Mouse (Mus musculus) lung, embryonic 16.5 days (tissue): Measurements from ENCODE around the gene Nr2e3. TPM values are rescaled to one million over a fixed set of nuclear protein-coding genes. Genes with fewer than 3 reads are reported as not detected.

ENCODE experiments used
- ATAC-seq: fragments of 200-750 bp; cut with Nextera tagmentation; 2 replicates; pipeline ENCODE4 v1.8.0; 2017; ENCODE audit warnings: low read depth, mild to moderate bottlenecking, moderate library complexity
- H3K27ac ChIP-seq: fragments of 300-500 bp; sonication (generic); 2 replicates; pipeline ENCODE4 v1.5.1; 2014; ENCODE audit warnings: mild to moderate bottlenecking, control low read depth, low read length
- H3K27me3 ChIP-seq: fragments of 300-500 bp; sonication (generic); 2 replicates; pipeline ENCODE4 v1.6.1; 2014; ENCODE audit warnings: low read depth, low read length, mixed read lengths; ENCODE audit not compliant: control insufficient read depth, insufficient read depth
- H3K36me3 ChIP-seq: fragments of 300-500 bp; sonication (generic); 2 replicates; pipeline ENCODE4 v1.6.1; 2014; ENCODE audit warnings: low read length; ENCODE audit not compliant: control insufficient read depth, insufficient read depth
- H3K4me1 ChIP-seq: fragments of 300-500 bp; sonication (generic); replicated peaks from 2 replicates; pipeline ENCODE4 v1.6.1; 2014; ENCODE audit warnings: low read length, mixed read lengths; ENCODE audit not compliant: control insufficient read depth, insufficient read depth
- H3K4me2 ChIP-seq: fragments of 300-500 bp; sonication (generic); 2 replicates; pipeline ENCODE4 v1.6.1; 2014; ENCODE audit warnings: low read depth, low read length, control low read depth
- H3K4me3 ChIP-seq: fragments of 300-500 bp; sonication (generic); 2 replicates; pipeline ENCODE4 v1.5.1; 2014; ENCODE audit warnings: mild to moderate bottlenecking, low read length, control low read depth
- H3K9ac ChIP-seq: fragments of 300-500 bp; sonication (generic); 2 replicates; pipeline ENCODE4 v1.6.1; 2014; ENCODE audit warnings: low read length, control low read depth
- H3K9me3 ChIP-seq: fragments of 300-500 bp; sonication (generic); 2 replicates; pipeline ENCODE4 v1.6.1; 2016; ENCODE audit warnings: low read length; ENCODE audit not compliant: control insufficient read depth
- WGBS: fragments of 180-500 bp; shearing (Covaris S2); extraction: QIAGEN DNeasy Blood & Tissue Kit; methylation state at CpG from one replicate; pipeline ENCODE4 v1.1.7; 2014; 5-methylcytosine and 5-hydroxymethylcytosine counted together
- polyA plus RNA-seq: library from polyadenylated mRNA; unstranded; fragments of >200 nt; fragmentation: Nextera tagmentation; extraction: Ambion mirVana; gene quantifications from 2 replicates; pipeline ENCODE4 v1.2.1, GENCODE M21; 2015

Nr2e3 gene
- 0.24 TPM in 1 of 2 replicates, not detected in the other for polyA plus RNA-seq

DNA sequence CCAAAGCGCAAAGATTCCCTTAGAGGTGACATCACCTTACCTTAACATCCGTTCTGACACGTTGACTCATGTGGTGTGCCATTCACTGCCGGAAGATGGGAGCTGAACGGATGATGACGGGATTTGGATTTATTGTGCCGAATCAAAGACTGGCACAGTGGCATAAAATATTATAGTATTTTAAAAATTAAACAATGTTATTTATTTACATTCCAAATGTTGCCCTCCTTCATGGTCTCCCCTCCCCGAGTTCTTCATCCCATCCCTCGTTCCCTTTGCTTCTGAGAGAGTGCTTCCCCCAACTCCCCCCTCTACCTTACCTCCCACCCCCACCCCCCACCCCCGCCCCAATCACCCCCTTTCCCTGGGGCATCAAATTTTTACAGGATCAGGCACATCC lies at the start of gene Nr2e3:
Gene Nr2e3 (minus strand): TSS at position 101 of the 400 bp plus-strand sequence.
- no peaks in the 10 kb centered on the region for H3K36me3 ChIP-seq

DNA sequence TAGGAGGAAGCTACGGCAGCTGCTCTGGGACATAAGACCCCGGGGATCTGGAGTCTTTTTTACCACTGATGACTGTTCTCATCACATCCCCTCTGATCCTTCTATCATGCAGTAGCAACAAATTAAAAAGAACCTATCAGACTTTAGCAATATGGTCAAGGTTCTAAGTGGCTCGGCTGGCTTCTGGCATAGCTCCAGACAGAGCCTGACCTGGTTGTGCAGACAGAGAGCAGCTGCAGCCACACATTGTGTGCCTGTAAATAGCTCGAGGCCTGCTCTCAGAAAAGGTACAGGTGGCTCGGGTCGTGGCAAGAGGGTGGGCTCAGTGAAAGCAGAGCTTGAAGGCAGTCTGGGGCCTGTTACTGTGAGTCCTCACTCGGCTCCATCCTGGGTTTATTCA lies 48.5 kb upstream of the Nr2e3 start:
- 51% methylated on average over 7 of the region's 7 CpGs for WGBS
- Histone ChIP-seq H3K9ac (no peak overlapping the region), H3K4me3 (no peak overlapping the region), H3K27ac (no peak overlapping the region), H3K4me1 (no peaks in the 10 kb centered on the region), H3K27me3 (no peaks in the 10 kb centered on the region), H3K36me3 (no peaks in the 10 kb centered on the region), H3K4me2 (no peak overlapping the region), H3K9me3 (no peaks in the 10 kb centered on the region)
- no peak for ATAC-seq

More for the DNA sequence above, at the start of gene Nr2e3:
- no peaks in the 10 kb centered on the region for H3K27me3 ChIP-seq
- no peak within 1 kb of the TSS for H3K9ac ChIP-seq
- WGBS = 76% methylated on average over 10 of the region's 10 CpGs
- H3K27ac ChIP-seq = no peak within 1 kb of the TSS
- ATAC-seq = no peak
- H3K4me3 ChIP-seq = no peak within 1 kb of the TSS
- H3K4me1 ChIP-seq = peaks cover 12% of the 10 kb centered on the region
- H3K9me3 ChIP-seq = no peaks in the 10 kb centered on the region
- no peak within 1 kb of the TSS for H3K4me2 ChIP-seq

DNA sequence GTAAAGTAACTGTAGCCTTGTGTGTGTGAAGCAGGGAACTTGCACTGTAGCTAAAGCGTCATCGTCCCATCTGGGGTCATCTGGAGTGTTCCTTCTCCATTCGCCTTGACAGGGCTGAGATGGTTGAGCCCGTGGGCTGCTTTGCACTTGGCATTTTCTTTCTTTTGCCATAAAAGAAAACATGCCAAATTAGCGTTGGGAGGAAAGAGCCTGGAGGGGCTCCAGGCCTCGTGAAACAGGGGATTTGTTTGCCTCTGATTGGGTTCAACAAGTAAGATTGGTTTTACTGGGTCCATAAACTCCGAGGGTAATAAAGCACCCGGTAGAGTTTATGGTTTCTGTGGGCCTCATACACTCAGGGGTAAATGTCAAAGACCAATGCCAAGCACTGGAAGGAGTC lies 41.9 kb upstream of the Nr2e3 start:
- 88% methylated on average over 8 of the region's 8 CpGs for WGBS
- no peak for ATAC-seq
- no peak overlapping the region for H3K27ac ChIP-seq

DNA sequence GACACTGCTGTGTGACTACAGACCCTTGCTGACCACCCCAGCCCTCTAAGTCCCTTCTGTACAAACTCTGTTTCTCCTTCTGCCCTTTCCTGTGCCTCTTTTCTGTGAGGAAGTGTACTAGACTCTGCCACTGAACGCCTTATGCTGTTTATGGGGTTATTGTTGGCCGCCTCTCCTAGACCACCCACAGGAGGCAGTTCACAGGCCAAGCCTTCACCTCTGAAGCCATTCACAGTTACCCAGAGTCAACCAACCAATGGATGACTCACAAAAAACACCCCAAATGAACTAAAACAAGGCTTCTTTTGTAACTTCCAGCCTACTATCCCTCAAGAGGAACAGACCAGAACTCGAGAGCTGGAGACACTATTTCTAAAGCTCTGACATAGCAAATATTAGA lies 41.0 kb upstream of the Nr2e3 start:
- Histone ChIP-seq H3K4me2 (no peak overlapping the region), H3K27ac (no peak overlapping the region), H3K36me3 (no peaks in the 10 kb centered on the region), H3K4me3 (no peak overlapping the region), H3K9me3 (no peaks in the 10 kb centered on the region), H3K27me3 (no peaks in the 10 kb centered on the region), H3K4me1 (no peaks in the 10 kb centered on the region), H3K9ac (no peak overlapping the region)
- ATAC-seq = no peak
- 80% methylated on average over 3 of the region's 3 CpGs for WGBS

More for the DNA sequence above, 41.9 kb upstream of the Nr2e3 start:
- Histone ChIP-seq H3K4me2 (no peak overlapping the region), H3K9me3 (no peaks in the 10 kb centered on the region), H3K4me1 (no peaks in the 10 kb centered on the region), H3K36me3 (no peaks in the 10 kb centered on the region), H3K4me3 (no peak overlapping the region), H3K27me3 (no peaks in the 10 kb centered on the region), H3K9ac (no peak overlapping the region)

DNA sequence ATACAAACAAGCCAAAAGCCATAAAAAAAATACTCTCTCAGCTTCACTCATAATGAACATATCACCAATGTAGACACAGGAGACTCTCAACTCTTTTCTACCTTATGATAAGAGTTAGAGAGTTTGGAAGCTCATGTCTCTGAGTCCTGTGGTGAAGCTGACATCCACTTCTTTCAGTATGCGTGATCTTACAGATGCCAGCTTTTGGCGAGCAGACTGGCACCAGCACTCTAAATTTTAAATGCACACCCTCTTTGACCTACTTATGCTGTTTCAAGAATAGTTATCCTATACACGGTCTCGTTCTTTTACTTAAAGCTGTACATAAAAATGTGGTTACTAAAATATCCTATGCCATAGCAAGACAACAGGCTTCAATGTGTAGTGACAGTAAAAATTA lies 37.3 kb upstream of the Nr2e3 start:
- Histone ChIP-seq H3K9ac (no peak overlapping the region), H3K36me3 (no peaks in the 10 kb centered on the region), H3K4me2 (no peak overlapping the region), H3K27ac (no peak overlapping the region), H3K4me1 (no peaks in the 10 kb centered on the region), H3K27me3 (no peaks in the 10 kb centered on the region), H3K9me3 (no peaks in the 10 kb centered on the region), H3K4me3 (no peak overlapping the region)
- WGBS = 81% methylated on average over 4 of the region's 4 CpGs
- no peak for ATAC-seq

DNA sequence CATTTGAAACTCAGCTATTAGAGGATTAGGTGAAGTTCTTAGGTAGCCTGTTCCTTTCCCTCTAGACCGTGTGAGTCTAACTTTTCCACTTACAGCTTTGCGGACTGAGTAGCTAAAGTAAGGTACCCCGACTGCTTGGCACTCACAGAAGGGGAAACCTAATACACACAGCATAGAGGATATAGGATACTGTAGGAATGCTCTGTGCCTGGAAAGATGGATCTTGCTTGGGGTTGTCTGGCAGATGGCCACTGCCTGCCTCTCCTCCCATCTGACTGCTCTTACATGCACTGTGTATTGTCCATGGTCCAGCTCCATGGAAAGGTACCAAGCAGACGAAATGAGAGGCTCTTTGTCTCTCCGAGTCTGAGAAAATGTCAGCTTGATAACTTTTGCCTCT lies 30.9 kb upstream of the Nr2e3 start:
- Histone ChIP-seq H3K4me3 (no peak overlapping the region), H3K9ac (no peak overlapping the region), H3K27me3 (no peaks in the 10 kb centered on the region), H3K36me3 (no peaks in the 10 kb centered on the region), H3K4me2 (no peak overlapping the region), H3K4me1 (no peaks in the 10 kb centered on the region), H3K9me3 (no peaks in the 10 kb centered on the region), H3K27ac (no peak overlapping the region)
- ATAC-seq = no peak
- 70% methylated on average over 5 of the region's 5 CpGs for WGBS

DNA sequence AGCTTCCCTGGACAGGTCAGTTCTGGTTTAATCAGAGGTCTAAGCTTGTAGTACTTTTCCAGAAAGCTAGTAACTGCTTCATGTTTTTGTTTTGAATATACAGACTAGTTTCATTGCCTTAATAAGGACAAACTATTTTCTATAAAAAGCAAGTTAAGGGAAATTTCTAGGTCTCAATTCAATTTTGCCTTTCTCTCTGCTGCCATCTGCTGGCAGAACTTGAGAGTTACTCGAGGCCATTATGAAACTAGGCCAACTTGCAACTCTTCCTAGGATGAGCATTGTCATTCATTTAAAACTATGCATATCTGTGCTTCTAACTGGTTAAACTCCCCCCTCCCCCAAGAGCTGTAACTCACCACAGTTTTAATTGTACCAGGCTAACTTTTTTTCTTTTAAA lies 29.4 kb upstream of the Nr2e3 start:
- H3K9me3 ChIP-seq = no peaks in the 10 kb centered on the region
- no peak overlapping the region for H3K9ac ChIP-seq
- H3K4me2 ChIP-seq = no peak overlapping the region
- WGBS = 0% methylated on average over 1 of the region's 1 CpGs
- no peaks in the 10 kb centered on the region for H3K36me3 ChIP-seq
- no peak overlapping the region for H3K27ac ChIP-seq
- H3K4me1 ChIP-seq = no peaks in the 10 kb centered on the region
- no peak for ATAC-seq
- H3K27me3 ChIP-seq = no peaks in the 10 kb centered on the region
- no peak overlapping the region for H3K4me3 ChIP-seq

DNA sequence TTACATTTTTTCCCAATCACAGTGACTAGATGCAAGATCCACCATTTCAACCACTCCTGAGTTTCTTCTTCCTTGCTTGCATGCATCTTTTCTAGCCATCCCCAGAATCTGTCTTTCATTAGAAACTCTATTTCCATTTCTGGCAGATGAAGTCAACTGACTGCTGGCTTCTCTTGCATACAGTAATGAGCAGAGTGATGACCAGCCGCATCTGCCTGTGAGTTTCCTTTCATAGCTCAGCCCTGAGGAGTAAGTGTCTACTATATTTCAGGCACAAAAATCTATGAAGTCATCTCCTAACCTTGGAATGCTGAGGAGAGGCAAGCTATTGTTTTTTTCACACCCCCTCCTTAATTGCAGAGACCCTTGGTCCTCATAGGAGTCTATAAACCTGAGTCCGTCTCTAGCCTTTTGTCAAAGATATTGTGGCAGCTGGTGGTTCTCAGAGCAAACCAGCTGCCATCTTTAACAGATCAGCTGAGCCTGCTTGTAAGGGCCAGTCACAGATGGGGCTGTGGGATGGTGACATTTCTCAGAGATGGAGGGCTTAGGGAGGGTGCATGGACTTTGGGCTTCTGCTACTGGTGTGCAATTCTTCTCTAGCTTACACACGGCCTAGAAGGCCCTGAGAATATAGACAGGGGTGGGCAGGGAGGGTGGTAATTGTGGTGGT lies 25.6 kb upstream of the Nr2e3 start:
- H3K9me3 ChIP-seq = no peaks in the 10 kb centered on the region
- no peaks in the 10 kb centered on the region for H3K4me1 ChIP-seq
- no peaks in the 10 kb centered on the region for H3K27me3 ChIP-seq
- H3K9ac ChIP-seq = no peak overlapping the region
- no peak overlapping the region for H3K27ac ChIP-seq
- no peak overlapping the region for H3K4me3 ChIP-seq
- H3K36me3 ChIP-seq = no peaks in the 10 kb centered on the region
- no peak for ATAC-seq
- no peak overlapping the region for H3K4me2 ChIP-seq
- WGBS = 76% methylated on average over 3 of the region's 3 CpGs

DNA sequence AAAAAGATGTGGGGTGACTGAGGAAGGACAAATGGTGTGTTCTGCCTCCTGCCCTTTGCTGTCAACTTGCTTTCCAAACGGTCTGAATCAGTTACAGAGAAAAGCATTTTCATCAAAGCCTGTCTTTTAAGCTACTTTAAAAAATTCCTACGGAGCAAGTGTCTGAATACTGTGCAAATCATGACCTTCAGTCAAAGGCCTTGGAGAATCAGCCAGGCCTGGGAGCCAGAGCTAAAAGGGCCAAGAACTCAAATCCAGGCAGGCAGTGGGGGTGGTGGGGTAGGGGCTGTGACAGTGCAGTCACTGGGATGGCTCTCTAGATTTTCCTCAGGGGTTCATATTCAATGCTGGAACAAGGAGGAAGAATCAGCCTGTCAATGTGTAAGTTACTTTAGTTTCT lies 20.7 kb upstream of the Nr2e3 start:
- Histone ChIP-seq H3K4me2 (no peak overlapping the region), H3K9me3 (no peaks in the 10 kb centered on the region), H3K27me3 (no peaks in the 10 kb centered on the region), H3K4me3 (no peak overlapping the region), H3K9ac (no peak overlapping the region), H3K4me1 (no peaks in the 10 kb centered on the region), H3K27ac (no peak overlapping the region), H3K36me3 (no peaks in the 10 kb centered on the region)
- no peak for ATAC-seq
- WGBS = 60% methylated on average over 2 of the region's 2 CpGs

DNA sequence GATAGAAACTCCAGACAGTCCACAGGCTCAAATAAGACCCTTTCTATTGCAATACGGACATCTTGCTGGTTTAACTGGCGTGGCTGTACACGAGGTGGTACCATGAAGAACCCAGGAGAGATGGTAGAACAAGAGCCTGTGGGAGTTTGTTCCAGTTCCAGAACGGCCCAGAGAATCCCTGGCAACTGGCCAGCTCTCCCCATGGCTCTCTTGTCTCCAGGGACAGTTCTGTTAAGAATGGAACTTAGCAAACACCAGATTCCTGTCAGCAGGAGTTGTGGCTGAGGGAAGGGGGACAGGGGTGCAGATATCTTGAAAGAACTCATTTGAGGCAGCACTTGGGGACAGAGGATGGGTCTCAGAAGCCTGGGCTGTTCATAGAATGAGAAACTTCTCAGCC lies 10.8 kb upstream of the Nr2e3 start:
- no peaks in the 10 kb centered on the region for H3K27me3 ChIP-seq
- no peaks in the 10 kb centered on the region for H3K9me3 ChIP-seq
- H3K9ac ChIP-seq = no peak overlapping the region
- no peak overlapping the region for H3K27ac ChIP-seq
- H3K4me3 ChIP-seq = no peak overlapping the region
- no peaks in the 10 kb centered on the region for H3K36me3 ChIP-seq
- no peak for ATAC-seq
- H3K4me1 ChIP-seq = no peaks in the 10 kb centered on the region; the same call in 1 of the 2 replicates
- 53% methylated on average over 4 of the region's 4 CpGs for WGBS
- H3K4me2 ChIP-seq = no peak overlapping the region
